Mouse (Mus musculus): ENCODE data around the gene Zfp593.

The Zfp593 gene

DNA sequence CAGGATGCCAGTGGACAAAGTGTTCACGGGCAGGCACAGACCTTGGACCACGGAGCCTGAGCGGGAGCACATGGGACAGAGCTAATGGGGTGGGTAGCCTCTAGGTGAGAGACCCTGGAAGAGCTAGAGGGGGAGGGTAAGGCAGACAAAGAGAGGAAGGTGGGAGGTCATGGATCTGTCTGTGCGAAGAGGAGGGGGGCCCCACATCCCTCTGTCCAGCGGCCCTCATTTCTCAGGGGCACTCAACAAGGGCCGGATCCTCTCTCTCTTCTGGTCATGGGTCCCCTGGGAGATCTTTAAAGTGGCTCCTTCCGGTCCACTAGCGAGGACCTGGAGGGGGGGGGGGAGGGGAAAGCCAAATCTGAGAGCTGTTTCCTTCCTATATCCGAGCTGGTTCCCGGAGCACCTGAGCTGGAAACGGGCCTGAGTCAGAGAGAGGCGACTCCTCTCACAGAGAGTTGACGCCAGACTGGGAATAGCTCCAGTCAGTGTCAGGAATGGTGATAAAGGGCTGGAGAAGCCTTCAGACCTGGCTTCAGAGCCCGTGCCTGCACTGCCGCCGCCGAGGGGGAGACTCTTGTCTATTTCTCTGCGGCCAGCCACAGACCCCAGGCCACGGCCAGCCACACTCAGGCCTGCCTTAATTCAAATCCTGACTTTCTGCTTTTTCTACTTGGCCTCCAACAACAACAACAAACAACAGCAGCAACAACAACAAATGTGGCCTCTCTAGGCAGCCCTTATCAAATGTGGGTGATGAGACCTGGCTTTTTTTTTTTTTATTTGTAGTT, 11.2 kb upstream of the Zfp593 start:
- 51% methylated on average over 19 of the region's 19 CpGs for WGBS

DNA sequence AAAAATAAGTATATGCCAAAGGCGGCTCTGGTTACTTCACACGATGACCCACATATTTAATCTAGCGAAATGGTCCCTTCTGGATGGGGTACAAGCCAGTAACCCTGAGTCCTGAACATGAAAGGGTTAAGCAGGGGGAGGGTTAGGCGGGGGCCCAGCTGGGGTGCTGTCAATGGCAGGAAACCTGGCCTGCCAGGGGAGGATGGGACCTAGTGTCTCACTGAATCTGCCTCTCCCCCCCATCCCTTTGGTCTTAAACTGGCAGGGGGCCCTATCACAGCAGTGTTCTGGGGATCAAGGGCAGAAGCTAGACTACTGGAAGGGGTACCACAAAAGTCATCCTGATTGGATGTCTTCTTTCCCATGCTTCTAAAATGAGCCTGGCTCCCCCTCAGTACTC, 10.5 kb upstream of the Zfp593 start:
- 52% methylated on average over 4 of the region's 4 CpGs for WGBS

DNA sequence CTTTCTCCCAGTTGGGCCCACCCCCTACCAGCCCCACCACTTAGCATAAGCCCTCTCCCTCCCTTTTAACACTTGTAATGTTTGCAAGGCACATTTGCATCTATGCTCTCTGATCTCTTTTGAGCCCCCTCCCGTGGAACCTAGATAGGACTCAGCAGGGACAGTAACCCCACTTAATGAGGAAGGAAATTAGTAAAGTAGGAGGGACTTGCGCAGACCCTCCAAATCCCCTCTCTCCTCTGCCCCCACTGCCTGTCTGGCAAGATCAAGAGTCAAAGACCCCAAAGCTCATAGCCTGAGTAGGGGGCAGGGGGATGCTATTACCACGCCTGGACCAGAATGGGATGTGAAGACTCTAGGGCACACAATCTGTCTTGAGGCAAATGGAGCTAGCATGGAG, 9.4 kb upstream of the Zfp593 start:
- WGBS, result 67% methylated on average over 3 of the region's 3 CpGs

DNA sequence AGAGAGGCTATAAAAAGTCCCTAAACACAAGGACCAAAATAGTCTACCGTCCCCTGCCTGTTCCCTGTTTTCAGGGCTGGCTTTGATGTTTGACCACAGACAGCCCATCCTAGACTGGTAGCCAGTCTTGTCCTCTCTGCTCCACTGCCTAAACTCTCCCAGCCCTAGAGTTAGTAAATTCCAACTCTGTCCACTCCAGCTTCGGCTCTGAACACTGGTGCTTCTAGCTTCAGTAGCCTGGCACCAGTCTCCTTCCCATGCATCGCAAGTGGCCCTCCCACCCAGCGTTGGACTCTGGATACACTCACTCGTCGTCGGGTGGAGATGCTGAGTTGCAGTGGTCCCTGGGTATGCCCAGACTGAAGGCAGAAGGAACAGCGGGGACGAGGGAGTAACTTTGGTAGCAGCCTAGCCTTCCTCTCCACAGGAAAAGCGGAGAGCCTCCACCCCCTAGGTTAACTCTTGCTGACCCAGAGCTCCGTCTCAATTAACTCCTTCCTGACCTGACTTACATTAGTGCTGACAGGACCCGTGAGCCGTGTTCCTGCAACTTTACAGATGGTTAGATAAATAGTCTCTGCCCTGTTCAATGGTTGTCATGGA, 8.4 kb upstream of the Zfp593 start, which contains the start of gene Grrp1:
TSS of gene Grrp1 (minus strand) at position 385 of the 603 bp plus-strand sequence.
- 15% methylated on average over 13 of the region's 13 CpGs for WGBS

DNA sequence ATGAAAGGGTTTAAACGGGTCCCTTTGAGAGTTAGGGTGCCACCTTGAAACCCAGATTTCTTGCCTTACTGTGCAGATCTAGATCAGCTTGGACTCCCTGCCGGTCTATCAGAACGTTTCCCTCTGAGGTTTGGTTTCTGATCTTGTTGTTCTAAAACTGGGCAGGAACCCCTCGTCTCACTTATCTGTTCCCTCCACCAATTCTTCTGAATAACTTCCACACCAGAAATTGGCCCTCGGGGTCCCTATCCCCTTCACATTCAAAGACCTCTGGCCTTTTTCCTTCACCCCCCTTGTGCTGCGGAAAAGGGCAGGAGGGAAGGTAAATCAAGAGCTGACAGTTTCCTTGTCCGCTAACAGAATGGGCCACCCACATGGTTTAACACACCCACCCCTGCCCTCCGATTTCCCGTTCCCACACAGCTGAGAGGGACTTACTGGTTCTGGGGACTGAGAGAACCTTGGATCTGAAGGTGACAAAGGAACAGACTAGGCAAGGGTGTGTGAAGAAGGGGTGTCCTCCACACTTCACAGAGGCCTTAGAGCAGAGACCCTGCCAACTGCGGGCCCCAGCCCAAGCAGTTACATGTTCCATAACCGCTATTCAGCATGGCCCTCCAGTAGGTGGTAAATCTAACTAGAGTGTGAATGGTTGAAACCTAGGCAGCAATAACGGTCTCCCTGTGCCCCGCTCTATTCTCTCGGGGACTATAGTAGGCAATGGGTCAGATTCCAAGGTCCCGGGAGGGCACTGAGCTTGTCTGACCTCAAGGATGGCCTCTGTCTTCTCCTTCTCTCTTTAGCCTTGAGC, 7.7 kb upstream of the Zfp593 start:
- 48% methylated on average over 15 of the region's 15 CpGs for WGBS

DNA sequence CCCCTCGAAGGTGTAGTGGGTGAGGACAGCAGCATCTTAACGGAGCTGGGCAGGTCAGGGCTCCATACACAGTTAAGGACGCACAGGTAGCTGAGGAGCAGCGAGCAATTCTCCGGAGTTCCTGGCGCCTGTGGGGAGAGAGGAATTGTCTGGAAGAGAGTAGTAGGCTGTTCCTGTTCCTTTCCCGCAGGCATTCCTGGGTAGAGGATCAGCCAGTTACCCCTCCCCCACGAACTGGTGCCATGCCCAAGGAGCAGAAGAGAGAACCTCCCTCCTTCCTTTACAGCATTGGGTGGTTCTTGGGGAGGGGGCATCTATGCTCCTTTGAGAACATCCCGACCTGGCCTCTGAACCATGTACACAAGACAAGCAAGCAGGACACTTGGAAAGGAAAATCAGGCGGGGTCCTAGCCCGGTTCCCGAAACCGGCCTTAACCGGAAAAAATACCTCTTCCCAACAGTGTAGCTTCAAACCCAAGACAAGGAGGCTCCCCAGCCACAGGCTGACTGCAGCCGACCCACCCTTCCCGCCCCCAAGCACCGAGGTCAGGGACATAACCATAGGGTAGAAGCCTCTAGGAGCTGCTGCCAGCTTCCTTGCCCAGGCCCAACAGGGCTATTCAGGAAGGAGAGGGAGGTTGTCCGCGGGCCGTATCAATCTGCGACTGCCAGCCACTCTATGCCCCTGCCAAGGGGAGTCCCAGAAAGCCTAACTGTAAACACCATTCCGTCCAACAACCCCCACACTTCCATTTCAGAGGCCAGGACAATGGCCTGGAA, 6.9 kb upstream of the Zfp593 start:
- 27% methylated on average over 22 of the region's 22 CpGs for WGBS

DNA sequence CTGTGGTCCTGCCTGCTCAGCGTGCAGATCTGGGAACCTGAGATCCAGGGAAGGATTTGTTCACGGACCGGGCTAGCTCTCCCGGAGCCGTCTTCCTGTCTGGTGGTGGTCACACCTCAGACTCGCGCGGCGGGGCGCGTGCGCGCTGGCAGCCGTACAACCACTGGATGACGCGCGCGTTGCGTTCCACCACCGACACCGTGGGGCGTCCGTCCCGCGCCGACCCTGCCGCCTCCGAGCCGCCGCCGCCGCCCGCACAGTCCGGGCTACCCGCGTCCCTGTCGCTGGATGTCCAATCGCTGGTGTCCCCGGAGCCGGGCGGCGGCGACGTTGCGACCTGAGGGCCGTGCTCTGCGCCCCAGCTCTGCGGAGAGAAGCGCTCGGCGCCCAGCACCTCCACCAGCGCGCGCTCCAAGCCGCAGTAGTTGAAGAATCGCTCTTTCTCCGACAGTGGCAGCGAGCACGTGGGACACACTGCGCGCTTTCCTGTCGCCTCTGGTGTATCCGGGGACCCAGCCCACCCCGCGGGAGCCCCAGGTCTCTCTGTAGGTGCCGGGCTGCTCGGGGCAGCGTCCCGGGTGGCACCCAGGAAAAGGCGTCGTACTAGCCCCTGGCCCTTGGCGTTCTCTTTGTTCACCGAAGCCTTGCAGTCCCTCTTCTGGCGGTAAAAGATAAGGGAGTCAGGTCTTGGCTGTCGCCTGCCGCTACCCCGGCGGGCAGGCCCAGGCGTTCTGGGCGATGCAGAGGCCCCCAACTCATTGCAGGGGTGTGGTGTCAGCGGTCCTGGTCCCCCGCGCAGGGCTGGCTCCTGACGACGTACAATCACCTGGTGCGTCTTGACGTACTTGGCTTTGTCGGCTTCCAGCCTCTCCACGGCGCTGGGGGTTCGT, 6.1 kb upstream of the Zfp593 start:
- 2% methylated on average over 91 of the region's 91 CpGs for WGBS

DNA sequence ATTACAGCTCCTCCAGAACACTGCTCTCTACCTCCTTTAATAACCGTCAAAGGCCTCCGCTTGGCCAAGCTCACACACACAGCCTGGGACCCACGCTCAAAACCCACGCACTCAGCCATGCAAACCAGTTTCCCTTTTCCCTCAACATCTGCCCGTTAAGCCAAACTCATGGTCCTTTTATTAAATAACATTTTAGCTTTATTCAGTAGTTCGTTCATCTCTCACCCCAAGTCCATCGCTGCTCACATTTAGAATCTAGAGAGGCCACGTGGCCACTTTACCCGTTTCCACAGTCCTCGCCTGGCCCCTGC, 5.5 kb upstream of the Zfp593 start:
- 3% methylated on average over 10 of the region's 10 CpGs for WGBS

DNA sequence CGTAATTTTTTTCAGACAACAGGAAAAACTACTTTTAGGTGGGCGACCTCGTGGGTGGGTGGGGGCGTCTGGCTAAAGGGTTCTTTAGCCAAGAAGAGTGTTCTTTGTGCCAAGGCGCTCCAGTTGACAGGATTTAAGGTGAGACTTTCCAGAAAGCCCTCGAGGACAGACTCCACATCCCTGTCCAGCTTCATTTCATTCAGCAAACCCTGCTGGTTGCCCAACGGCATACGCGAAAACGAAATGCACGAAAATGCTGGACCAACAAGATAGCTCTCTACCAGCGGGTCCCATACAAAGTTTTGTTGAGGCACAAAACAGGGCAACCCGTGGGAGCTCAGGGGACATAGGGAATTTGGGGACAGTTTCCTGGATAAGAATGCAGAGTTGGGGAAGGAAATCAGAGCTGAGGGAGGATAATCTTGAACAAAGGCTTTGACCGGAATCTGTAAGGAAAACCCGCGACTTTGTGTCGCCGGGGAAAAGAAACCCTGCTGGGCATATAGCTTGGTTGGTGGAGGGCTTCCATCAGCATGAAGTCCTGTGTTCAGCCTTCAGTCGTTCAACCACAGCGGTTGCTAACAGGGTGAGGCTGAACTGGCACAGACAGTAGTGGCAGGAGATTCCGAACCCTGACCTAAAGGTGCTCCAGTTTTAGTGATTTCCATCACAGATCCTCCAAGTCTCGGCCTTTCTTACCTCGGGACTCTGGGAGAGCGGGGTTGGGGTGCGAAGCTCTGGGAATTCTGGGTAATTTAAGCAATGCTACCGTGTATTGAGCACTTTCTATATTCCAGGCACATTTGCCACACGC, 4.9 kb upstream of the Zfp593 start:
- 7% methylated on average over 27 of the region's 27 CpGs for WGBS

DNA sequence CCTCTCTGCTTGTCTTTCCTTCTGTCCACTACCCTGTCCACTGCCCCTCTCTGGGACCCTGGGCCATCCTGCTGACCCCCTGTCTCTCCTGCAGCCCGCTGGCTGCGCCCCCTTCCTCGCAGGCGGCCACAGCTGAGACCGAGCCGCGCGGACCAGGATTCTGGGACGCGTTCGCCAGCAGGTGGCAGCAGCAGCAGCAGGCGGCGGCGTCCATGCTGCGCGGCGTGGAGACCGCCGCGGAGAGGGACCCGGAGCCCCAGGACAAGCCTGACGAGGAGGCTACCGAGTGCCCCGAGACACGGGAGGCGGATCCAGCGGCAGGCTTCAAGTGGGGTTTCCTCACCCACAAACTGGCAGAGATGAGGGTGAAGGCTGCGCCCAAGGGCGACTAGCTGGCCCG, 4.3 kb upstream of the Zfp593 start:
- WGBS, result 2% methylated on average over 30 of the region's 30 CpGs

DNA sequence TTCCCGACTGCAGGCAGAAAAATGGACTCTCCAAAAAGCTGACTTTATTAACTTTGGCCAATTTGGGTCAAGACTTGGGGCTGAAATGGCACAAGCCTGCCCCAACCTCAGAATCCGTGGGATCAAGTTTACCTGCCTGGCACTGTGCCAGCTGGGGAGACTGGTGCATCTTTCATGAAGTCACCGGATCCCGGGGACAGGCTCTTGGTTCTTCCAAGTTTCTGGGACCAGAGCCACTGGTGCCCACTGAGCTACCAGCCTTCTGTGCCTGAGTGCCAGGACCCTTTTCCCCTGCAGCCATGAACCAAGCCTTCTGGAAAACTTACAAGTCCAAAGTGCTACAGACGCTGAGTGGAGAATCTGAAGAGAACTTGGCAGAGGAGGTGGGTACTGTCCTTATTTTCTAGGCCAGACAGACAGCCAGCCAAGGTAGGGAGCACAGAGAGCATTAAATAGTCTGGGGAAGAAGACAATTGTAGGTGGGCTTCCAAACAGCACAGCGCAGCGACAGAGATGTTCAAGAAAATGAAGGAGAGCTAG, 1.4 kb upstream of the Zfp593 start, which contains the start of gene Gm30191:
TSS of gene Gm30191 (plus strand) at position 217 of the 540 bp plus-strand sequence.
- 65% methylated on average over 7 of the region's 7 CpGs for WGBS

DNA sequence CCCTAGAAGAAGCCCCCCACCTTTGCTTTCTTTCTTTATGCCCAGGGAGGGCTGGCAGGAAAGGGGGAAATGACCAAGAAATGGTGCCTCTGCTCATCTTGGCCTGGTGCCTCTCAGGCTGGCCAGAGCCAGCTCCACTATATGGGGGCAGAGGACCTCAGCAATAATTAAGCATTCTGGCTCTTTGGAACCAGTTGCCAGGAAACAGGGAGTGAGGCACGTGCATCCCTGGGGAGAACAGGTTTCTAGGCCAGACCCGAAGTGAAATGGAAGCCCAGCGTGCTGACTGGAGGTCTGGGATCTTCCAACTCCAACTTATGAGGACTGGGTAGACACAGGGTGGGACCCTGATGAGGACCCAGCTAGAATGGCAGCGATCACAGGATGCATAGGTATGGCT, 864 bp upstream of the Zfp593 start:
- 49% methylated on average over 4 of the region's 4 CpGs for WGBS

DNA sequence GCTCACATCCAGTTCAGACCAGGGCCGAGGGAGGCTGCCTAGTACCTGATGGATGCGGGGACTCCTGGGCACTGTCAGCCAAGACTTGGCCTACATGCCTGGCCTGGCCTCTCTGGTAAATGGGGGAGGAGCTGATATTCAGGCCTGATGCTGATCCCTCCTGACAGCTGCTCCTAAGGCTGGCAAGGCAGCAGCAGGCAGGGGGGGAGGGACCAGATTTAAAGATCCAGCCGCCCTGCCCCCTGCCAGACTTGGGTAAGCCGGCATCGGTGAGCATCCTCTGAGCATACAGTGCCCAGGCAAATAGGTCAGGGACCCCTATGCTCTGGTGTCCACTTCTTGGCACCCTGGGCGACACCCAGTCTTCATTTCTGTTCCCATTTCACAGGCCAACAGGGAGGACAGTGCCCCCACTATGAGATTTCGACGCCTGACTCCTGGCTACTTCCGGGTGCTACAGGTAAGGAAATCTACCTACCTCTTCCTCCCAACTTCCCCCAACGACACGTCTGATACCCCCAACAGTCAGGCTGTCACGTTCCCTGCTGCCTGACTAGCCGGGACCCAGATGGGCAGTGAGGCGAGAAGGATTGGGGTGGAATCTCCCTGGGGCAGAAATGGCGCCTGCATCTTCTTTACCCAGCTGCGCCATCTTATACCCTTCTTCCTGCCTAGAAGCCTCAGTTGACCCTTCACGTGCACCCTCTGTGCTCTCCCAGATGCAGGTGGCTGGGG, 1.7 kb downstream of the Zfp593 start, which contains the start of gene E130218I03Rik:
TSS of gene E130218I03Rik (plus strand) at position 147 of the 735 bp plus-strand sequence.
- 96% methylated on average over 17 of the region's 17 CpGs for WGBS

DNA sequence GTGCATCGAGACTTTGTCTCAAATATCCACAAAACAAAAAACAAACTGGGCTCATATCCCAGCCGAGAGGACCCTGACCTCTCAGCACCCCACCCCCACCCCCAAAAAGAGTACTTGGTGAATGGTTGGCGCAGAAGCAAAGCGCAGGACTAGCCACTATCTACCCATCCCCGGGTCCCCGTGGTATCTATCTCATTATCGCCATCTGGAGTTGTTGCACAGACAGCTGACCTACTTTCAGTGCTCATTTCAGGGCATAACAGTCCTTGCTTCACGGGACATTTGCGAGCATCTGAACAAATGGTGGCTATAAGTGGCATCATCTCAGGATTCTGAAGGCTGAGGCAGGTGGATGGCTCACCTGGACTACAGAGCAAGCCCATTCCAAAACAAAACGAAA, 6.7 kb downstream of the Zfp593 start:
- 9% methylated on average over 10 of the region's 10 CpGs for WGBS

DNA sequence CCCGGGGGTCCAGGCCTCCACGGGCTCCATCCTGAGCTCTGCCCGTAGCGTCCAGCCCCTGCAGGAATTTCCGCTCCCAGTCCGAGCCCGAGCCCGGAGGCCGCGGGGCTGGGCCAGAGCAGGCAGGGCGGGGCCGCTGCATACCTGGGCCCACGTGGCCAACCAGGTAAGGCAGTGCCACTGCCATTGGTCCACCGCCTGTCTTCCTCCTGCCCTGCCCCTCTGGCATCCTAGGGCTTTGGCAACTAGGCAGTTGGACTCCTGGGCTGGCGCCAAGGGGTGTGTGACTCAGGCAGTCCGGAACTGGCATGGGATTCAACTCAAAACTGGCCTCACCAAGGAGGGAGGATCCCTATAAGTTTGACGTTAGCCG, 7.1 kb downstream of the Zfp593 start, which contains the start of gene Cnksr1:
TSS of gene Cnksr1 (minus strand) at position 121 of the 373 bp plus-strand sequence.
- WGBS, result 4% methylated on average over 18 of the region's 18 CpGs

DNA sequence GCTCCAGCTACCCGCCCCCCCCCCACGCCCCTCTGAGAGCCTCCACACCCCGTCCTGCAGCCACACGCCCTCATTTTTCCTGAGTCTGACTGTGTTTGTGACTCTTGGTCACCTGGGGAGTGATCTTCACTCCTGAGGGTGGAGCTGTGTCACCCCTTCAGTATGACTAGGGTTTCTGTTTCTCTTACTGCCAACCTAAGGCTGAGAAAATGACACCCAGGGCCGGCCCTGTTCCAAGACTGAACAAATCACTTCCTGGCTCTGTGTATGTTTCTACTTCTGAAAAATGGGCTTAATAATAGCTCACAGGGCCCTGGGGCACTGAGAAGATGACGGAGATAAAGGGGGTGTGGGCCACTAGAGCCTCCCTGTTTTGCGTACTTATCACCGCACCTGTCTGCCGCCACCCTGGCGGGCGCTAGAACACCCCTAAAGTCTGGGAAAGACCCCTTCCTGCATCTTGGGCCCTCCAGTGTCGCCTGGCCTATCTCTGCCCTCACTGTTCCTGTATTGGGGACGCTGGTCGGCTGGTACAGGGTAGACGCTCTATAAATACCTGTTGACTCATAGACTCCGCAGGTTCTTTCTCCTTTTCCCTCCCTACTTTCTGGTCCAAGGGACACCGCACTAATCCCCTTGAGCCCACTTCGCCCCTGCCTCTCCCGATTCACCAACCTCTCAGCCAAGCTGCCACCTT, 7.7 kb downstream of the Zfp593 start:
- WGBS, result 52% methylated on average over 19 of the region's 19 CpGs

DNA sequence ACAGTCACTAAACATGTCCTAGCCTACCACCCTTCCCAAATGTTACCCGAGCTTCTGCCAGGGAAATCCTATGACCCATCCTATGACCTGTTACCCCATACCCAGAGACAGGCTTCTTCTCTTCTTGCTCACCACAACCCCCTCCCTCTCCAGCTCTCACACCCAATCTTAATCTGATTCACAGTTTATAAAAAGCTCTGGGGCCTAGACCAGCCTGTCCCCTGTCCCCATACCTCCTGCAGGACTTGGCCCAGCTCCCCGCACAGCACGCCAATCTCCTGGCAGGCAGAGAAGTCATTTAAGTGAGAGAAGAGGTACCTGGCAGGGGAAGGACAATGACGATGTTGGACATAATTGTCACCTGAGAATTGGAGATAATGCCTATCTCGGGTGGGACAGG, 10.5 kb downstream of the Zfp593 start:
- 88% methylated on average over 5 of the region's 5 CpGs for WGBS

DNA sequence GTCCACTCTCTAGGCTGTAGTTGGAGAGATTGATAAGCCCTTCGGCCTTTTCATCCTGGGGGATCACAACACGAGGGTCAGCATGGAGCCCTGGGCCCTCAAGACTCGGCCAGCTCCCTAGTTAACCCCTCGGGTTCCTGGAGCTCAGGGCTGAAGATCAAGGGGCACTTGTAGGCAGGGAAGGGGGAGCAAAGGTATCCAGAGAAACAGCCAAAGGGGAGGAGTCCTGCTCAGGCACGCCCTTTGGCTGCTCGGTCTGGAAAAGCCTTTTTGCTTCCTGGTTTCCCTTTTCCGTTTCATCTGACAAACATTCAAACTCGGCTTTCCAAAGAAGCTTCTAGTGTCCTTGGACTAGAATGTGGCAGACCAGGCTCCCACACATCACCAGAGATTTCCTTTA, 15.0 kb downstream of the Zfp593 start:
- WGBS, result 61% methylated on average over 8 of the region's 8 CpGs

Data from cerebral cortex, adult 2 months (tissue).